21 mouse cellular contexts compared by ENCODE assay signal in the genomic region with DNA sequence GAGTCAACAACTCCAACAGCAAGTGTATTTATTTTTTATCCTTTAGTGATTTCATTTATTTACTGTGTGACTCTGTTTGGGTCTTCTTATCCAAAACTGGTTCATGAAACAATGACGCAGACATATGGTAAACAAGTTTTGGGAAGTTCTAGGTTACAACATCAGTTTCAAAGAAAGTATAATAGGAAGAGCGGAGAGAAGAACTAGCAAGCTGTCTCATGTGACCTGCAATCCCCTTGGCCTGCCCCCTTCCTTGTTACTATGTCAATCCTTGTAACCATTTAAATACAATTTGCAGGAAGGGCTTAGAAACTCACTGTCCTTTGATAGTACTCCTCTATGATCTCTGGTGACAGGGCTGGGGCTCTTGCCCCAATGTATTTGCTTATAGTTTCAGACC. TPM values are rescaled to one million over a fixed set of nuclear protein-coding genes. Genes with fewer than 3 reads are reported as not detected.
A peak's percentile ranks its signal among the peaks of the same experiment; 100 is the strongest.
DNase-seq lines count a peak whose midpoint lies in the region; ATAC-seq and TF ChIP-seq lines count a peak whose summit lies in the region.
"Had no signal": no experiment of that assay in that cellular context is flagged by ENCODE, and none has a peak within 500 bp of the region (broad histone marks: within the 10 kb centered on the region; RNA-seq: fewer than 3 reads in every experiment).

No protein-coding gene starts in this region.

- DNase-seq in heart, embryonic 10.5 days (ENCODE audit: low spot score) = peak; percentile 13
- no peak for DNase-seq in heart, postnatal 25 days (ENCODE audit: low spot score)
- DNase-seq in lung, postnatal 36 days = peak; percentile 35
- no peak for DNase-seq in lung, adult 2 months
- no peak for DNase-seq in gastrocnemius, postnatal 36 days
- DNase-seq in layer of hippocampus, adult 11-12 months (ENCODE audit: low spot score) = no peak
- DNase-seq: adrenal gland, adult 8-10 months; B cell, adult 2 months; cerebellum, adult 11-12 months; cerebellum, adult 9-10 months; cerebellum, postnatal 25 days; heart, adult 2 months; heart, postnatal 36 days had no signal

- WGBS in heart, embryonic 10.5 days = 81% methylated on average over 2 of the region's 2 CpGs
- 85% methylated on average over 2 of the region's 2 CpGs for WGBS in lung, adult 2 months

- no peak for TF ChIP-seq CTCF in lung, adult 2 months (IDR thresholded peaks at IDR 0.05; ENCODE audit: insufficient read depth, low read length)

- H3K4me3 ChIP-seq in heart, embryonic 10.5 days = no peak overlapping the region
- no peak overlapping the region for H3K4me3 ChIP-seq in lung, adult 2 months (replicated peaks; ENCODE audit: extremely low read depth, low read depth, low read length)
- H3K4me3 ChIP-seq: embryonic facial prominence, embryonic 12.5 days; forebrain, embryonic 15.5 days; heart, adult 2 months; heart, embryonic 12.5 days; hindbrain, embryonic 15.5 days had no signal

- intact Hi-C loops in heart, postnatal 25 days (cut with DNase I) = no loop called here
- intact Hi-C loops in gastrocnemius, postnatal 36 days (cut with DNase I) = no loop called here

- ATAC-seq in neutrophil, adult 5-6 weeks (ENCODE audit: extremely low read depth, insufficient number of reproducible peaks, low FRiP score, poor library complexity, severe bottlenecking) = peak; percentile 32; the same call in 1 of the 2 replicates
- ATAC-seq: CD4-positive, CD25-positive, alpha-beta regulatory T cell, adult 4 months; forebrain, embryonic 15.5 days had no signal

- no peaks in the 10 kb centered on the region for H3K4me1 ChIP-seq in heart, embryonic 10.5 days
- H3K4me1 ChIP-seq in lung, adult 2 months (ENCODE audit: control insufficient read depth, insufficient read depth, low read length) = no peaks in the 10 kb centered on the region
- H3K4me1 ChIP-seq: embryonic facial prominence, embryonic 12.5 days; forebrain, embryonic 15.5 days; heart, embryonic 12.5 days; hindbrain, embryonic 15.5 days had no signal

- no peak overlapping the region for H3K27ac ChIP-seq in heart, embryonic 10.5 days
- H3K27ac ChIP-seq: embryonic facial prominence, embryonic 12.5 days; forebrain, embryonic 15.5 days; heart, adult 2 months; hindbrain, embryonic 15.5 days had no signal

- no peaks in the 10 kb centered on the region for H3K36me3 ChIP-seq in heart, embryonic 10.5 days
- H3K36me3 ChIP-seq: embryonic facial prominence, embryonic 12.5 days; forebrain, embryonic 15.5 days; G1E; heart, embryonic 12.5 days; hindbrain, embryonic 15.5 days had no signal

- TF ChIP-seq POLR2A in lung, adult 2 months (IDR thresholded peaks at IDR 0.05; ENCODE audit: borderline replicate concordance, extremely low read depth, low read depth, low read length) = no peak

- no peaks in the 10 kb centered on the region for H3K27me3 ChIP-seq in heart, embryonic 10.5 days (ENCODE audit: insufficient read depth, poor library complexity, severe bottlenecking)
- H3K27me3 ChIP-seq: embryonic facial prominence, embryonic 12.5 days; forebrain, embryonic 15.5 days; heart, embryonic 12.5 days; hindbrain, embryonic 15.5 days had no signal

- H3K9me3 ChIP-seq in heart, embryonic 10.5 days = no peaks in the 10 kb centered on the region
- H3K9me3 ChIP-seq: embryonic facial prominence, embryonic 12.5 days; forebrain, embryonic 15.5 days; G1E; heart, embryonic 12.5 days; hindbrain, embryonic 15.5 days had no signal

RNA-seq across cellular contexts. Expression of a gene that starts 10.2 kb away (rescaled TPM):
- polyA plus RNA-seq in heart, embryonic 10.5 days (2016; fragmentation: Nextera tagmentation; extraction: Ambion mirVana) = 0.24 and 0.49 TPM in 2 replicates
- not detected for total RNA-seq in heart, postnatal 25 days (2021)
- polyA plus RNA-seq in lung, adult 2 months (2012; rRNA removed) = 4.0 and 4.7 TPM in 2 replicates
- total RNA-seq in neutrophil, adult 5-6 weeks (2017) = 151 and 165 TPM in 2 replicates
- not detected for total RNA-seq in gastrocnemius, postnatal 36 days (2021)
- total RNA-seq: gastrocnemius, adult 8-10 months; heart, adult 2 months; heart, postnatal 36 days had no signal
- polyA plus RNA-seq: G1E had no signal

RNA-seq across cellular contexts. Expression of a gene that starts 31.7 kb away (rescaled TPM):
- polyA plus RNA-seq in heart, embryonic 10.5 days (2016; fragmentation: Nextera tagmentation; extraction: Ambion mirVana) = 107 and 109 TPM in 2 replicates
- total RNA-seq in heart, postnatal 25 days (2021) = 10 to 100 TPM; 73.5 to 80.3 TPM
- 43.6 and 49.2 TPM in 2 replicates for polyA plus RNA-seq in lung, adult 2 months (2012; rRNA removed)
- 162 and 189 TPM in 2 replicates for total RNA-seq in neutrophil, adult 5-6 weeks (2017)
- total RNA-seq in gastrocnemius, postnatal 36 days (2021) = 10 to 100 TPM; 63.1 to 68.7 TPM

RNA-seq across cellular contexts. Expression of a gene that starts 51.3 kb away (rescaled TPM):
- polyA plus RNA-seq in heart, embryonic 10.5 days (2016; fragmentation: Nextera tagmentation; extraction: Ambion mirVana) = 19.7 and 20.9 TPM in 2 replicates
- total RNA-seq in heart, postnatal 25 days (2021) = 1 to 10 TPM; 2.3 to 3.1 TPM
- polyA plus RNA-seq in lung, adult 2 months (2012; rRNA removed) = 7.0 and 10.0 TPM in 2 replicates
- total RNA-seq in neutrophil, adult 5-6 weeks (2017) = 19.6 and 20.9 TPM in 2 replicates
- total RNA-seq in gastrocnemius, postnatal 36 days (2021) = 1 to 10 TPM; 1.8 to 2.1 TPM

RNA-seq across cellular contexts. Expression of a gene that starts 51.4 kb away (rescaled TPM):
- 21.9 and 25.4 TPM in 2 replicates for polyA plus RNA-seq in heart, embryonic 10.5 days (2016; fragmentation: Nextera tagmentation; extraction: Ambion mirVana)
- total RNA-seq in heart, postnatal 25 days (2021) = 1 to 10 TPM; 3.8 to 4.0 TPM
- 12.9 and 15.0 TPM in 2 replicates for polyA plus RNA-seq in lung, adult 2 months (2012; rRNA removed)
- total RNA-seq in neutrophil, adult 5-6 weeks (2017) = 6.1 and 9.7 TPM in 2 replicates
- total RNA-seq in gastrocnemius, postnatal 36 days (2021) = 1 to 10 TPM; 1.5 to 2.0 TPM

Comparison
In these comparisons a context has a peak if more than half of its experiments do, and no peak if none do; other contexts are left out.
1. DNase-seq: peak in heart, embryonic 10.5 days (single experiment) and lung, postnatal 36 days (single experiment); none in heart, postnatal 25 days (single experiment), lung, adult 2 months (single experiment), gastrocnemius, postnatal 36 days (0 of 2) and layer of hippocampus, adult 11-12 months (single experiment).
2. RNA of a gene that starts 10.2 kb away (total RNA-seq): 151 to 165 TPM in neutrophil, adult 5-6 weeks; not detected in heart, postnatal 25 days and not detected in gastrocnemius, postnatal 36 days; every median in the first group is over 100 times any median in the second.